Mouse (Mus musculus) B cell, adult (primary cell): ENCODE measurements around the gene Psmd10. TPM values are rescaled to one million over a fixed set of nuclear protein-coding genes. Genes with fewer than 3 reads are reported as not detected.

Experiments used
- total RNA-seq: library from RNA; stranded (reverse); gene quantifications from 4 replicates; pipeline ENCODE4 v1.2.4, GENCODE M21; 2023; ENCODE audit not compliant: inconsistent age

Gene Psmd10
- 13.9 to 17.7 TPM (median 16.3 TPM) in 4 replicates for total RNA-seq

DNA sequence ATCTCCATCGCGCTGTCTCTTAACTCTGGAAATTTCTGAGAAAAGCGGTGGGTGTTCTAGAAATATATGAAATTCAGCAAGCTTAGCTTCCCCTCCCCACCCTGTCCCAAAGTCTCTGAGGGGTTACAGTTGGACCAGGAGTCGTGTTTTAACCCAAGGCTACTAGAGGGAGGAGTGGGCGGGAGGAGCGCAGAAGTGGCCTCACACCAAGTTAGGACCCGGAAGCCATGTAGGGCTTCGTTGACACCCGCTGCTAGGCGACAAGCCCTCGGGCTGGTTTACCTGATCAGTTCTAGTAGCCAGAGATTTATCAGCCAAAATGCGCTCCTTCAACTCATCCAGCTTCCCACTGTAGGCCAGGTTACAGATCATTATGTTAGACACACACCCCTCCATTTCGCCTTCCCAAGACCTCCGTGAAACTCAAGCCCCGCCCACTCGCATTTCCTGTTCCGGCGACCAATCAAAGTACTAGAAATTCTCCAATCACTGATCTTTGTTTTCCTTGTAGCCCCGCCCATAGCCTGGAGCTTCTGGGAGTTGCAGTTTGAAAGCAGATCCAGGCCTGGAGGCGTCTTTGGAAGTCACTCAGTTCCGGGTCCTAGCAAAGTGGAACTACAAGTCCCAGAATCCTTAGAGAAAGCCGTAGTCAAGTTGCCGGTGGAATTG lies at the start of gene Psmd10, which contains the start of gene Atg4a:
Psmd10 (minus strand) TSS at position 457 of the 669 bp plus-strand sequence.
Atg4a (plus strand) TSS at position 636 of the 669 bp plus-strand sequence.

DNA sequence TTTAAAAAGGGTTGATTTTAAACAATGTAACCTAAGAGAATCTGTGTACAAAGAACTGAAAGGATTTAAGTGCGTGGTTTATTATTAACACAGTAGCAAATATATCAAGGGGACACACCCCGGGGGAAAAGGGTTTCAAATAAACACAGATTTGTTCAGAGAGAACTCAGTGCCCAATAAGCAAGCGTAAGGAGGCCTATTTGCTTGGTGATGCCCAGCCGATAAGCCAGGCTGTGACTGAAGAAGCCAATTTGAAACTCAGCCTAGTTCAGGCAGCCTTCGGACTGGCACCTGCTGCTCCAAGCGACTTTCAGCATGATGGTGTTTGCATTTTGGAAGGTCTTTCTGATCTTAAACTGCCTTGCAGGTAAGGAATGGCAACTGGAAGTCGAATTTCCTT lies 49.2 kb downstream of the Psmd10 start, which contains the start of gene Vsig1:
Vsig1 (plus strand) TSS at position 249 of the 400 bp plus-strand sequence.

Other genes with a start within 250 kb of the Psmd10 start
- not detected in 4 replicates for gene Tex13b, start 143.3 kb downstream of the Psmd10 start, total RNA-seq
- not detected in 4 replicates for gene Vsig1, start 49.1 kb downstream of the Psmd10 start, total RNA-seq
- gene Atg4a, start 179 bp upstream of the Psmd10 start, total RNA-seq, result 13.5 to 15.3 TPM (median 15.3 TPM) in 4 replicates